Mouse (Mus musculus): Measurements from ENCODE around the gene Prkch. TPM values are rescaled to one million over a fixed set of nuclear protein-coding genes. Genes with fewer than 3 reads are reported as not detected.

The Prkch gene
- polyA plus RNA-seq, 1 experiment from 2014 or later: 9.2 TPM

- ATAC-seq (ENCODE audit: low FRiP score): no peak
- Histone ChIP-seq H3K9me3 (replicated peaks) (no peaks in the 10 kb centered on the region), H3K4me2 (no peak overlapping the region), H3K4me3 (replicated peaks) (no peak overlapping the region), H3K27me3 (replicated peaks) (peaks cover 54% of the 10 kb centered on the region), H3K36me3 (no peaks in the 10 kb centered on the region), H3K9ac (replicated peaks) (no peak overlapping the region), H3K27ac (replicated peaks) (no peak overlapping the region), H3K4me1 (no peaks in the 10 kb centered on the region)
- 92% methylated on average over 6 of the region's 6 CpGs for WGBS
Observed at GRCm38 (mm10) chr12:73739611-73740219, 155.1 kb downstream of the Prkch start.

- Histone ChIP-seq H3K36me3 (no peaks in the 10 kb centered on the region), H3K4me1 (no peaks in the 10 kb centered on the region), H3K9me3 (replicated peaks) (no peaks in the 10 kb centered on the region), H3K27me3 (replicated peaks) (peaks cover 31% of the 10 kb centered on the region), H3K4me2 (no peak overlapping the region), H3K9ac (replicated peaks) (no peak overlapping the region), H3K27ac (replicated peaks) (no peak overlapping the region), H3K4me3 (replicated peaks) (no peak overlapping the region)
- WGBS: 87% methylated on average over 3 of the region's 3 CpGs
- no peak for ATAC-seq (ENCODE audit: low FRiP score)
Observed at GRCm38 (mm10) chr12:73742577-73742976, 158.0 kb downstream of the Prkch start.

- no peak overlapping the region for H3K27ac ChIP-seq (replicated peaks)
- no peak for ATAC-seq (ENCODE audit: low FRiP score)
- H3K4me3 ChIP-seq (replicated peaks): no peak overlapping the region
- H3K27me3 ChIP-seq (replicated peaks): peaks cover 26% of the 10 kb centered on the region
- no peaks in the 10 kb centered on the region for H3K9me3 ChIP-seq (replicated peaks)
- H3K4me2 ChIP-seq: no peak overlapping the region
- no peaks in the 10 kb centered on the region for H3K36me3 ChIP-seq
- H3K9ac ChIP-seq (replicated peaks): no peak overlapping the region
- H3K4me1 ChIP-seq: no peaks in the 10 kb centered on the region
Observed at GRCm38 (mm10) chr12:73743087-73743486, 158.5 kb downstream of the Prkch start.

- H3K27me3 ChIP-seq (replicated peaks): peaks cover 10% of the 10 kb centered on the region; the same call in 1 of the 2 replicates
- H3K9ac ChIP-seq (replicated peaks): no peak overlapping the region
- H3K4me2 ChIP-seq: no peak overlapping the region
- H3K4me3 ChIP-seq (replicated peaks): no peak overlapping the region
- H3K36me3 ChIP-seq: no peaks in the 10 kb centered on the region
- no peaks in the 10 kb centered on the region for H3K9me3 ChIP-seq (replicated peaks)
- 91% methylated on average over 6 of the region's 6 CpGs for WGBS
- ATAC-seq (ENCODE audit: low FRiP score): no peak
- no peak overlapping the region for H3K27ac ChIP-seq (replicated peaks)
- no peaks in the 10 kb centered on the region for H3K4me1 ChIP-seq
Observed at GRCm38 (mm10) chr12:73746072-73746471, 161.5 kb downstream of the Prkch start.

GRCm38 (mm10) chr12:73748373-73748772 lies 163.8 kb downstream of the Prkch start:
- no peak for ATAC-seq (ENCODE audit: low FRiP score)
- Histone ChIP-seq H3K27me3 (replicated peaks) (peaks cover 8% of the 10 kb centered on the region; the same call in 1 of the 2 replicates), H3K4me1 (no peaks in the 10 kb centered on the region), H3K9me3 (replicated peaks) (no peaks in the 10 kb centered on the region), H3K36me3 (no peaks in the 10 kb centered on the region), H3K4me3 (replicated peaks) (no peak overlapping the region), H3K27ac (replicated peaks) (no peak overlapping the region), H3K4me2 (no peak overlapping the region), H3K9ac (replicated peaks) (no peak overlapping the region)
- 95% methylated on average over 3 of the region's 3 CpGs for WGBS

GRCm38 (mm10) chr12:73754476-73755150 lies 170.0 kb downstream of the Prkch start:
- H3K36me3 ChIP-seq: no peaks in the 10 kb centered on the region
- H3K4me2 ChIP-seq: no peak overlapping the region
- H3K4me1 ChIP-seq: 0 out of 2 replicates have a peak, but pooled peaks cover 8% of the 10 kb centered on the region
- no peak for ATAC-seq (ENCODE audit: low FRiP score)
- no peak overlapping the region for H3K9ac ChIP-seq (replicated peaks)
- 0 out of 2 replicates have a peak, but pooled peaks cover 5% of the 10 kb centered on the region for H3K27me3 ChIP-seq (replicated peaks)
- no peak overlapping the region for H3K4me3 ChIP-seq (replicated peaks)
- H3K27ac ChIP-seq (replicated peaks): 0 out of 2 replicates have a peak overlapping the region, but pooled peaks have one; percentile 37
- 67% methylated on average over 9 of the region's 9 CpGs for WGBS
- H3K9me3 ChIP-seq (replicated peaks): no peaks in the 10 kb centered on the region

GRCm38 (mm10) chr12:73755646-73756045 lies 171.1 kb downstream of the Prkch start:
- H3K4me1 ChIP-seq: 0 out of 2 replicates have a peak, but pooled peaks cover 8% of the 10 kb centered on the region
- ATAC-seq (ENCODE audit: low FRiP score): no peak
- no peaks in the 10 kb centered on the region for H3K9me3 ChIP-seq (replicated peaks)
- H3K4me2 ChIP-seq: no peak overlapping the region
- no peak overlapping the region for H3K27ac ChIP-seq (replicated peaks)
- 0 out of 2 replicates have a peak, but pooled peaks cover 5% of the 10 kb centered on the region for H3K27me3 ChIP-seq (replicated peaks)
- no peak overlapping the region for H3K4me3 ChIP-seq (replicated peaks)
- no peak overlapping the region for H3K9ac ChIP-seq (replicated peaks)
- 89% methylated on average over 8 of the region's 8 CpGs for WGBS
- H3K36me3 ChIP-seq: no peaks in the 10 kb centered on the region

- Histone ChIP-seq H3K4me3 (replicated peaks) (no peak overlapping the region), H3K4me1 (0 out of 2 replicates have a peak, but pooled peaks cover 8% of the 10 kb centered on the region), H3K36me3 (no peaks in the 10 kb centered on the region), H3K4me2 (no peak overlapping the region), H3K27ac (replicated peaks) (no peak overlapping the region), H3K9me3 (replicated peaks) (no peaks in the 10 kb centered on the region), H3K9ac (replicated peaks) (no peak overlapping the region), H3K27me3 (replicated peaks) (0 out of 2 replicates have a peak, but pooled peaks cover 5% of the 10 kb centered on the region)
- ATAC-seq (ENCODE audit: low FRiP score): no peak
- WGBS: 93% methylated on average over 6 of the region's 6 CpGs
Observed at GRCm38 (mm10) chr12:73756527-73756926, 171.9 kb downstream of the Prkch start.

GRCm38 (mm10) chr12:73762001-73762400 lies 177.4 kb downstream of the Prkch start:
- 80% methylated on average over 6 of the region's 6 CpGs for WGBS
- no peak for ATAC-seq (ENCODE audit: low FRiP score)
- Histone ChIP-seq H3K27ac (replicated peaks) (no peak overlapping the region), H3K9ac (replicated peaks) (no peak overlapping the region), H3K36me3 (no peaks in the 10 kb centered on the region), H3K9me3 (replicated peaks) (no peaks in the 10 kb centered on the region), H3K4me2 (no peak overlapping the region), H3K4me3 (replicated peaks) (no peak overlapping the region), H3K4me1 (no peaks in the 10 kb centered on the region), H3K27me3 (replicated peaks) (no peaks in the 10 kb centered on the region)

- H3K9me3 ChIP-seq (replicated peaks): no peaks in the 10 kb centered on the region
- no peak overlapping the region for H3K27ac ChIP-seq (replicated peaks)
- H3K4me2 ChIP-seq: no peak overlapping the region
- H3K27me3 ChIP-seq (replicated peaks): no peaks in the 10 kb centered on the region
- no peak overlapping the region for H3K9ac ChIP-seq (replicated peaks)
- no peak overlapping the region for H3K4me3 ChIP-seq (replicated peaks)
- no peaks in the 10 kb centered on the region for H3K36me3 ChIP-seq
- no peaks in the 10 kb centered on the region for H3K4me1 ChIP-seq
- no peak for ATAC-seq (ENCODE audit: low FRiP score)
- 84% methylated on average over 3 of the region's 3 CpGs for WGBS
Observed at GRCm38 (mm10) chr12:73762762-73763161, 178.2 kb downstream of the Prkch start.

GRCm38 (mm10) chr12:73764649-73765525 lies 180.3 kb downstream of the Prkch start:
- H3K9me3 ChIP-seq (replicated peaks): no peaks in the 10 kb centered on the region
- no peak overlapping the region for H3K27ac ChIP-seq (replicated peaks)
- WGBS: 80% methylated on average over 15 of the region's 15 CpGs
- no peaks in the 10 kb centered on the region for H3K27me3 ChIP-seq (replicated peaks)
- ATAC-seq (ENCODE audit: low FRiP score): no peak
- H3K4me3 ChIP-seq (replicated peaks): no peak overlapping the region
- peaks cover 4% of the 10 kb centered on the region; the same call in 1 of the 2 replicates for H3K4me1 ChIP-seq
- H3K4me2 ChIP-seq: no peak overlapping the region
- no peaks in the 10 kb centered on the region for H3K36me3 ChIP-seq
- no peak overlapping the region for H3K9ac ChIP-seq (replicated peaks)
